Mouse (Mus musculus): ENCODE results near the gene Kirrel3. TPM values are rescaled to one million over a fixed set of nuclear protein-coding genes. Genes with fewer than 3 reads are reported as not detected.

Kirrel3 gene
- polyA plus RNA-seq, 1 experiment, result not detected

- no peaks in the 10 kb centered on the region for H3K4me1 ChIP-seq
- H3K4me3 ChIP-seq (replicated peaks), result no peak overlapping the region
- H3K36me3 ChIP-seq (replicated peaks; ENCODE audit: low read length), result no peaks in the 10 kb centered on the region
- TF ChIP-seq FLI1 (IDR thresholded peaks at IDR 0.05; ENCODE audit: low read length) (no peak), GATA1 (IDR thresholded peaks at IDR 0.05; ENCODE audit: borderline replicate concordance, low read length) (no peak)
- no peaks in the 10 kb centered on the region for H3K9me3 ChIP-seq
- H3K27me3 ChIP-seq (replicated peaks), result no peaks in the 10 kb centered on the region
These were observed 166.6 kb downstream of the Kirrel3 start for GRCm38 (mm10) chr9:34652278-34652677.

DNA sequence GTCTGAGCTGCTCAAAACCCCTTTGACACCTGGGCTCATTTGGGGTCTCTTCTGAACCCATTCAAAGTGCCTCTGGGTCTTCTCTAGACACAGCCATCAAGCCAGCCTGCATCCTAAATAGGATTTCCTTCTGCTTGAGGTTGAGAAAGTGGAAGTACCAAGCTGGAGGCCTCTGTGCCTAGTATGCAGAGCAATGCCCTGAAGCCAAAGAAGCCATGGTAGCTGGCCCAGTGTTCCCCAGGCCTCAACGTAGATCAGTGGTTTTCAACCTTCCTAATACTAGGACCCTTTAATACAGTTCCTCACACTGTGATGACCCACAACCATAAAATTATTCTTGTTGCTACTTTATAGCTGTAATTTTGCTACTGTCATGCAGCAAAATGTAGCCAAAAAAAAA, 167.4 kb downstream of the Kirrel3 start:
- H3K4me3 ChIP-seq (replicated peaks), result no peak overlapping the region
- H3K36me3 ChIP-seq (replicated peaks; ENCODE audit: low read length), result no peaks in the 10 kb centered on the region
- H3K27me3 ChIP-seq (replicated peaks), result no peaks in the 10 kb centered on the region
- TF ChIP-seq GATA1 (IDR thresholded peaks at IDR 0.05; ENCODE audit: borderline replicate concordance, low read length), result no peak
- no peak for TF ChIP-seq FLI1 (IDR thresholded peaks at IDR 0.05; ENCODE audit: low read length)
- H3K4me1 ChIP-seq, result no peaks in the 10 kb centered on the region
- H3K9me3 ChIP-seq, result no peaks in the 10 kb centered on the region

DNA sequence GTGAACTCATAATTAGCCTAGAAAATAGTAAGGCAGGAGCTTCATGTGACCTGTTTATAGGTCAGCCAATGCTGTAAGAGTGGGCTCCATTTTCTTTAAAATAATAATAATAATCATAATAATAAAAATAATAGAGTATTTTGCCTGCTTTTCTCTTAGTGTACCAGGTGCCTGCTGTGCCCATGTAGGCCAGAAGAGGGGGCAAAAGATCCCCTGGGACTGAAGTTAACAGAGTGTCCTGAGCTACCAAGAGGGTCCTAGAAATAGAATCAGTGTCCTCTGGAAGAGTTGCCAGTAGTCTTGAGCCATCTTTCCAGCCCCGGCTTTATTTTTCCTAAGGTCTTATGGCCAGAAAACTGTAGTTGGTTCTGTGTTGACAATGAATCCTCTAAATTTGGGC, 174.9 kb downstream of the Kirrel3 start:
- H3K4me3 ChIP-seq (replicated peaks), result no peak overlapping the region
- TF ChIP-seq FLI1 (IDR thresholded peaks at IDR 0.05; ENCODE audit: low read length) (no peak), GATA1 (IDR thresholded peaks at IDR 0.05; ENCODE audit: borderline replicate concordance, low read length) (no peak)
- no peaks in the 10 kb centered on the region for H3K9me3 ChIP-seq
- H3K36me3 ChIP-seq (replicated peaks; ENCODE audit: low read length), result no peaks in the 10 kb centered on the region
- no peaks in the 10 kb centered on the region for H3K27me3 ChIP-seq (replicated peaks)
- H3K4me1 ChIP-seq, result no peaks in the 10 kb centered on the region

- H3K27me3 ChIP-seq (replicated peaks), result no peaks in the 10 kb centered on the region
- no peaks in the 10 kb centered on the region for H3K36me3 ChIP-seq (replicated peaks; ENCODE audit: low read length)
These were observed 177.7 kb downstream of the Kirrel3 start for GRCm38 (mm10) chr9:34663412-34663811.

DNA sequence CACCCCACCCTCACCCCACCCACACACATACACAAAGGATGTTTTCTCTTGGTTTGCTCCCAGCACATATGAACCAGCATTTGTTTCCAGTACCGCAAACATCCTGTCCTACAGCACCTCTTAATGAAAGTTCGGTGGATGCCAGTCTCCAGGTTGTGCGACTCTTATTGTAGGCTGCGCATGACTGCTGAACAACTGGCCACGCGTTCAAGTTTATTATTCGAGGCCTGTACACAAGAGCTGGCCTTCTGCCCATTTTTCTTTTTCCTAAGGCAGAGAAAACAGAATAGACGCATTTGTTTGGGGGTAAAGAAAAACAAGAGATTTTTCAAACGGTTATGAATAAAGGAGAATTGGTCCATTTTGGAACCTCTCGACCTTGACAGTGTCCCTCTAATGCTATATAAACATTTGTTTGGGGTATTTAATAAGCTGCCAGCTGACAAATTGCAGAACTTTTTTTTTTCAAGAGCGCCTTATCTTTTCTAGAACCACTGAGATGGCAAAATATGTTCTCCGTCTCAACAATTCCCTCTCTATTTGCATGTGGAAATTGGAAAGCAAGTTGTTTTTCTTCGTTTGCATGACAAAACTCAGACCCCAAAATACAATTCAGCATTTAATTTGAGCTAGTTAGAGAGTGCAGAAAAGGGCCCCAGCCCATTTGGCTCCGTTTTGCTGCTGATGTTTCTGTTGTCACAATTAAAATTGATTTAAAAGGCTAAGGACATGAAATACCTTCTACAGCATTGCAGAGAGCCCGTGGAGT, 179.9 kb downstream of the Kirrel3 start:
- TF ChIP-seq GATA1 (IDR thresholded peaks at IDR 0.05; ENCODE audit: borderline replicate concordance, low read length) (no peak), FLI1 (IDR thresholded peaks at IDR 0.05; ENCODE audit: low read length) (no peak)
- Histone ChIP-seq H3K9me3 (no peaks in the 10 kb centered on the region), H3K27me3 (replicated peaks) (no peaks in the 10 kb centered on the region), H3K4me1 (no peaks in the 10 kb centered on the region), H3K4me3 (replicated peaks) (no peak overlapping the region), H3K36me3 (replicated peaks; ENCODE audit: low read length) (no peaks in the 10 kb centered on the region)

More at GRCm38 (mm10) chr9:34663412-34663811, 177.7 kb downstream of the Kirrel3 start:
- H3K4me3 ChIP-seq (replicated peaks), result no peak overlapping the region
- TF ChIP-seq FLI1 (IDR thresholded peaks at IDR 0.05; ENCODE audit: low read length) (no peak), GATA1 (IDR thresholded peaks at IDR 0.05; ENCODE audit: borderline replicate concordance, low read length) (no peak)
- H3K4me1 ChIP-seq, result no peaks in the 10 kb centered on the region
- no peaks in the 10 kb centered on the region for H3K9me3 ChIP-seq

DNA sequence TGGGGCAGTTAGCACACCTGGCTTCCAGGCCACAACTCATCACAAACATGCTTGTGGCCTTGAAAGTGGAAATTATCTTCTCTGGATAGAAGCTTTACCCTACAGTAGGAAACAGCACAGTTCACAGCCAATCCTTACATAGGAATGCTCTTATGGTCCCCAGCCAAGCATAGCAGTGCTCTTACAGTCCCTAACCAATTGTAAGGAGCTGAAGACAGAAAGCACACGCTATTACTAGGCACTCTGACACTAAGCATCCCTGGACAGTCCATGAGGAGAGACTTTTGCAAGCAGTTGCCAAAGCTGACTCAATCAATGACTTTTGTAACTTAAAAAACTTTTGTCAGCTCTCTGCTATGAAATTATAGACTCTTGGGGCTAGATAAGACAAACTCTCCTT, 181.5 kb downstream of the Kirrel3 start:
- TF ChIP-seq FLI1 (IDR thresholded peaks at IDR 0.05; ENCODE audit: low read length) (no peak), GATA1 (IDR thresholded peaks at IDR 0.05; ENCODE audit: borderline replicate concordance, low read length) (no peak)
- Histone ChIP-seq H3K9me3 (no peaks in the 10 kb centered on the region), H3K4me3 (replicated peaks) (no peak overlapping the region), H3K27me3 (replicated peaks) (no peaks in the 10 kb centered on the region), H3K36me3 (replicated peaks; ENCODE audit: low read length) (no peaks in the 10 kb centered on the region), H3K4me1 (no peaks in the 10 kb centered on the region)

DNA sequence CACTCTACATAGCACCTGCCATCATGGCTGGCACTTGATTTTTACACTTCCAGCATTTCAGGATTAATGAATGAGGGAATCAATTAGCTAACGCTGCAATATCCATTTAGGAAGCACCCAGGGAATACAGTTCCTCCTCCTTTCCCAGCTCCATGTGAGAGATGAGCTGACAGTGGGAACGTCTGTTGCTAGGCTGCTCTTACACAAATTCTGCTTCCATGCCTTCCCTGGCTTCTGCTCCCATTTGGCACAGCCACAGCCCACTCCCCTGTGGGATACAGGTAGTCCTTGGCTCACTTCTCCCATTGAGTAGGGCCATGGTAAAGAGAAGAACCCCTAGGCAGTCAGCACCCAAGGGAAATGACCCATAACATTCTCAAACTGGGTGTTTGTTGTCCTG, 185.2 kb downstream of the Kirrel3 start:
- H3K36me3 ChIP-seq (replicated peaks; ENCODE audit: low read length), result no peaks in the 10 kb centered on the region
- H3K4me3 ChIP-seq (replicated peaks), result no peak overlapping the region
- no peaks in the 10 kb centered on the region for H3K27me3 ChIP-seq (replicated peaks)
- H3K4me1 ChIP-seq, result no peaks in the 10 kb centered on the region
- TF ChIP-seq GATA1 (IDR thresholded peaks at IDR 0.05; ENCODE audit: borderline replicate concordance, low read length) (no peak), FLI1 (IDR thresholded peaks at IDR 0.05; ENCODE audit: low read length) (no peak)
- H3K9me3 ChIP-seq, result no peaks in the 10 kb centered on the region

GRCm38 (mm10) chr9:34686798-34687197, 201.1 kb downstream of the Kirrel3 start:
- no peak overlapping the region for H3K4me3 ChIP-seq (replicated peaks)
- no peaks in the 10 kb centered on the region for H3K36me3 ChIP-seq (replicated peaks; ENCODE audit: low read length)
- H3K9me3 ChIP-seq, result no peaks in the 10 kb centered on the region
- H3K27me3 ChIP-seq (replicated peaks), result no peaks in the 10 kb centered on the region
- H3K4me1 ChIP-seq, result no peaks in the 10 kb centered on the region
- TF ChIP-seq FLI1 (IDR thresholded peaks at IDR 0.05; ENCODE audit: low read length) (no peak), GATA1 (IDR thresholded peaks at IDR 0.05; ENCODE audit: borderline replicate concordance, low read length) (no peak)

DNA sequence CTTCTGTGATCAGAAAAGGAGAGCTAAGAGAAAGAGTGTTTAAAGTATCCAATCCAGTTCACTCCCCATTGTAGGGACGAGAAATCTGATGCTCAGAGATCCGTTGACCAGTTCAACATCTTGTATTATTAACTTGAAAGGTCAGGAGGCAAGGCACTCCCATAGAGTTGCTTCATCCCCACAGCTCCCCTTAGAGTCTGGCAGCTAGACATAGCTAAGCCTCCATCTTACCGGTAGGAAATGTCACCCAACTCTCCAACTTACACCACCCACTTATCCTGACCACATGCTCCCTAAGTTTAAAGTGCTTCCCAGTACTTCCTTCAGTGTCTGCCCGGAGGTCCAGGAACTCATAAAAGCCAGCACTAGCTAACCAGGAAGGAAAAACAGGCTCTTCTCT, 202.7 kb downstream of the Kirrel3 start:
- Histone ChIP-seq H3K27me3 (replicated peaks) (no peaks in the 10 kb centered on the region), H3K4me3 (replicated peaks) (no peak overlapping the region), H3K4me1 (no peaks in the 10 kb centered on the region), H3K36me3 (replicated peaks; ENCODE audit: low read length) (no peaks in the 10 kb centered on the region), H3K9me3 (no peaks in the 10 kb centered on the region)
- TF ChIP-seq FLI1 (IDR thresholded peaks at IDR 0.05; ENCODE audit: low read length), result no peak
- TF ChIP-seq GATA1 (IDR thresholded peaks at IDR 0.05; ENCODE audit: borderline replicate concordance, low read length), result no peak

DNA sequence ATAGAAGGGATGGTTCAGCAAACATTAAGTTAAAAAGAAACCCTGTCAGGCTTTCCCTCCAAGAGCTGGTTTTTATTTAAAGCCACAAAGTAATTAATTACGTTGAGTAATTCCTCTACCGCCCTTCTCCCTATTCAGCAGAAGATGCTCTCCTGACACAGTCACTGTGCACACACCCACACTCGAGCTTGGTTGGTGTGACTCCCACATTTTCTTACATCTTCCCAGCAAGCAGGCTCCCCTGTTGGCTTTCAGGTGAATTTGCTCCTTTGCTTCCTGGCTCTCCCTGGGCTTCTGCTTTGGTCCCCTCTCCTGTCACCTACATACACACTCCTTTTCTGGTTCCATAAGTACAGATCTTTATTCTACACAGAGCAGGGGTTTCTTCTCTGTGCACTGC, 203.7 kb downstream of the Kirrel3 start:
- Histone ChIP-seq H3K36me3 (replicated peaks; ENCODE audit: low read length) (no peaks in the 10 kb centered on the region), H3K9me3 (no peaks in the 10 kb centered on the region), H3K4me3 (replicated peaks) (no peak overlapping the region), H3K4me1 (no peaks in the 10 kb centered on the region), H3K27me3 (replicated peaks) (no peaks in the 10 kb centered on the region)
- no peak for TF ChIP-seq GATA1 (IDR thresholded peaks at IDR 0.05; ENCODE audit: borderline replicate concordance, low read length)
- no peak for TF ChIP-seq FLI1 (IDR thresholded peaks at IDR 0.05; ENCODE audit: low read length)

Measured in megakaryocyte, embryonic 14.5 days (primary cell).